Mouse (Mus musculus) midbrain, postnatal 0 days (tissue): ENCODE results near the gene Ccl6. TPM values are rescaled to one million over a fixed set of nuclear protein-coding genes. Genes with fewer than 3 reads are reported as not detected.

ENCODE experiments used
- ATAC-seq: fragments of 200-750 bp; cut with Nextera tagmentation; 2 replicates; pipeline ENCODE4 v1.8.0; 2017; ENCODE audit warnings: moderate number of reproducible peaks, mild to moderate bottlenecking, moderate TSS enrichment, moderate library complexity; ENCODE audit not compliant: low FRiP score
- DNase-seq: peaks from one replicate; pipeline ENCODE4 v3.0.0-alpha.2; 2015; ENCODE audit warnings: low spot score
- H3K27ac ChIP-seq: fragments of 300-500 bp; sonication (generic); 2 replicates; pipeline ENCODE4 v1.5.1; 2014; ENCODE audit warnings: low read depth, mild to moderate bottlenecking, low read length, mixed read lengths
- H3K27me3 ChIP-seq: fragments of 300-500 bp; sonication (generic); 2 replicates; pipeline ENCODE4 v1.6.1; 2014; ENCODE audit warnings: low read length, control low read depth, mixed read lengths; ENCODE audit not compliant: insufficient read depth
- H3K36me3 ChIP-seq: fragments of 300-500 bp; sonication (generic); 2 replicates; pipeline ENCODE4 v1.6.1; 2014; ENCODE audit warnings: low read length, control low read depth, mixed read lengths; ENCODE audit not compliant: insufficient read depth
- H3K4me1 ChIP-seq: fragments of 300-500 bp; sonication (generic); 2 replicates; pipeline ENCODE4 v1.6.1; 2014; ENCODE audit warnings: mild to moderate bottlenecking, control low read depth, antibody characterized with exemption, low read length, mixed read lengths; ENCODE audit not compliant: insufficient read depth
- H3K4me2 ChIP-seq: fragments of 300-500 bp; sonication (generic); 2 replicates; pipeline ENCODE4 v1.6.1; 2014; ENCODE audit warnings: low read depth, mild to moderate bottlenecking, low read length, mixed read lengths; ENCODE audit not compliant: poor library complexity, severe bottlenecking
- H3K4me3 ChIP-seq: fragments of 300-500 bp; sonication (generic); 2 replicates; pipeline ENCODE4 v1.5.1; 2014; ENCODE audit warnings: low read depth, mild to moderate bottlenecking, low read length, moderate library complexity
- H3K9ac ChIP-seq: fragments of 300-500 bp; sonication (generic); replicated peaks from 2 replicates; pipeline ENCODE4 v1.6.1; 2014; ENCODE audit warnings: mild to moderate bottlenecking, low read length, moderate library complexity, mixed read lengths; ENCODE audit not compliant: poor library complexity, severe bottlenecking
- H3K9me3 ChIP-seq: fragments of 300-500 bp; sonication (generic); 2 replicates; pipeline ENCODE4 v1.6.1; 2016; ENCODE audit warnings: low read length, control low read depth
- CTCF ChIP-seq: IDR thresholded peaks from 2 replicates; pipeline ENCODE4 v1.5.1; 2016; ENCODE audit warnings: antibody characterized with exemption, mild to moderate bottlenecking
- WGBS: fragments of 180-500 bp; shearing (Covaris S2); extraction: QIAGEN DNeasy Blood & Tissue Kit; methylation state at CpG from one replicate; pipeline ENCODE4 v1.1.7; 2014; 5-methylcytosine and 5-hydroxymethylcytosine counted together
- polyA plus RNA-seq: library from polyadenylated mRNA; unstranded; fragments of >200 nt; fragmentation: Nextera tagmentation; extraction: Ambion mirVana; gene quantifications from 2 replicates; pipeline ENCODE4 v1.2.1, GENCODE M21; 2015
- total RNA-seq: library from RNA; depleted of rRNA; stranded (reverse); fragments of >200 nt; gene quantifications from 2 replicates; pipeline ENCODE4 v1.2.3, GENCODE M21; 2014

Gene Ccl6
- total and polyA plus RNA-seq, 2 experiments from 2014 or later: 1.8 to 3.6 TPM

DNA sequence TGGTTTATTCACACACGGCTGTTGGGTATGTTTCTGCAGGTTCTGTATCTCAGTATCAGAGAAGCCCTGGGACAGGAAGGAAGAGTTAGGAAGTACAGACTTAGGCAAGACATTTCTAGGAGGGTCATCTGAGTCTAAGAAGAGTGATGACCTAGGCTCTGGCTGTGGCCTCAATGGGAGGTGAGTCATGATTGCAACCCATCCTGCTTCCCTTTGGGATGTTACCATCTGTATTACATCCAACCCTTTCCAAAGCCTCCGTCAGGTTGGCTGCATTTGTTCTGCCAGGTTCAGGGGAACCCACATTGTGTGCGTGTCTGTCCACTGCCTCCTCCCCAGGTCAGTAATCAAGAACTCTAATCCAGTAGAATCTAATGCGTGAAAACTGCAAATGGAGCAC, 11.8 kb upstream of the Ccl6 start:
- Histone ChIP-seq H3K27ac (no peak overlapping the region), H3K4me2 (no peak overlapping the region), H3K9ac (no peak overlapping the region), H3K4me3 (no peak overlapping the region), H3K36me3 (no peaks in the 10 kb centered on the region), H3K4me1 (no peaks in the 10 kb centered on the region), H3K9me3 (no peaks in the 10 kb centered on the region), H3K27me3 (no peaks in the 10 kb centered on the region)
- 91% methylated on average over 4 of the region's 4 CpGs for WGBS
- DNase-seq (no peak), ATAC-seq (no peak)
- TF ChIP-seq CTCF: no peak

DNA sequence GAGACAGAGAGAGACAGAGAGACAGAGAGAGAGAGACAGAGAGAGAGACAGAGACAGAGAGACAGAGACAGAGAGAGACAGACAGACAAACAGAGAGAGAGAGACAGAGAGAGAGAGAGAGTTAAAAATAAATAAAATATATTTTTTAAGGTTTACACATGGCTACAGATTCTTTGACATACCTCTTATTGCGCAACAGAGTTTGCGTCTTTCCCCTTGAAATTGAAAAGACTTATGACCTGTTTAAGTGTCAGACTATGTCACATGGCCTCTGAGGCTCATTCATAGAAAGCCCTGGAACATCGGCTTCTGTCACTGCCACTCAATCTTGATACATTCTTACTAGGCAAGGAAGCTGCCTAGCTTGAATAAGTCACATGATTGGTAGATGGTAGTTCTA, 10.5 kb upstream of the Ccl6 start:
- Histone ChIP-seq H3K27me3 (no peaks in the 10 kb centered on the region), H3K36me3 (no peaks in the 10 kb centered on the region), H3K4me2 (no peak overlapping the region), H3K4me3 (no peak overlapping the region), H3K4me1 (no peaks in the 10 kb centered on the region), H3K27ac (no peak overlapping the region), H3K9me3 (no peaks in the 10 kb centered on the region), H3K9ac (no peak overlapping the region)
- DNase-seq (no peak), ATAC-seq (no peak)
- 96% methylated on average over 3 of the region's 3 CpGs for WGBS
- no peak for TF ChIP-seq CTCF

DNA sequence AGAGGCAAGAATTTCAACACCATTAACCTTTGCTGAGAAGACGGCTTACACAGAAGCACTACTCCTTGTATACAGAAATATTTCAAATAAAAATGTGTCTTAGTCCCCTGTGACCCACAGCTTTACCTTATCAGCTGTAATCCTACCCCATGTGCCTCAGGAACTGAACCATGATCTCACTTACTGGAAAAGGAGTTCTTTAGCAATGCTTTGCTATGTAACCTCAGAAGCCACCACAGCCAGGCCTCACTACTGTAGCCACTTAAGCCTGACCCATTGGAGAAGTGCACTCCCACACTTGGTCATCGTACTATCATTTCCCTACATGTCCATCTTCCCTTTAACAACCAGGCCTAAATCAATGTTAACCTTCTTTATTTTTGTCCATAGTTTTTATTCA, 7.7 kb upstream of the Ccl6 start:
- Histone ChIP-seq H3K4me1 (no peaks in the 10 kb centered on the region), H3K36me3 (no peaks in the 10 kb centered on the region), H3K4me2 (no peak overlapping the region), H3K27me3 (no peaks in the 10 kb centered on the region), H3K4me3 (no peak overlapping the region), H3K27ac (no peak overlapping the region), H3K9me3 (no peaks in the 10 kb centered on the region), H3K9ac (no peak overlapping the region)
- TF ChIP-seq CTCF: no peak
- DNase-seq: no peak
- 93% methylated on average over 2 of the region's 2 CpGs for WGBS
- no peak for ATAC-seq

DNA sequence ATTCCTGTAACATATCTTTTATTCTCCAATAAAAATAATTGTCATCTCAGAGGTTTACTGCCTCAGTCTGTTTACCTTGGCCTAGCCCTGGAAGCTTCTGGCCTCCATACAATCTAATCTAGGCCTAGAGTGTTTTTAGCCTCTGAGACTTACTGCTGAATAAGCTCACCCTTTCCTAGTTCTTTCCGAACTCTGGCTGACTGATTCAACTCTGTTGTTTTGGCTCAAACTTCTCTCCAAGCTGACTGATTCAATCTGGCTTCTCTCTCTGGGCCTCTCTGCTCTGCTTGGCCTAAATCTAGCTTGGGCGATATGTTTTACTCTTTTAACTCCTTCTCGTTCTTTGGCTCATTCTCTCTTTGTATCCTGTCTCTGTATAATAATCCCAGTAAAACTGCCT, 6.1 kb upstream of the Ccl6 start:
- no peak for DNase-seq
- 90% methylated on average over 3 of the region's 3 CpGs for WGBS
- no peak for TF ChIP-seq CTCF
- Histone ChIP-seq H3K4me1 (no peaks in the 10 kb centered on the region), H3K9me3 (no peaks in the 10 kb centered on the region), H3K27ac (no peak overlapping the region), H3K27me3 (no peaks in the 10 kb centered on the region), H3K36me3 (no peaks in the 10 kb centered on the region), H3K9ac (no peak overlapping the region), H3K4me2 (no peak overlapping the region), H3K4me3 (no peak overlapping the region)
- no peak for ATAC-seq

DNA sequence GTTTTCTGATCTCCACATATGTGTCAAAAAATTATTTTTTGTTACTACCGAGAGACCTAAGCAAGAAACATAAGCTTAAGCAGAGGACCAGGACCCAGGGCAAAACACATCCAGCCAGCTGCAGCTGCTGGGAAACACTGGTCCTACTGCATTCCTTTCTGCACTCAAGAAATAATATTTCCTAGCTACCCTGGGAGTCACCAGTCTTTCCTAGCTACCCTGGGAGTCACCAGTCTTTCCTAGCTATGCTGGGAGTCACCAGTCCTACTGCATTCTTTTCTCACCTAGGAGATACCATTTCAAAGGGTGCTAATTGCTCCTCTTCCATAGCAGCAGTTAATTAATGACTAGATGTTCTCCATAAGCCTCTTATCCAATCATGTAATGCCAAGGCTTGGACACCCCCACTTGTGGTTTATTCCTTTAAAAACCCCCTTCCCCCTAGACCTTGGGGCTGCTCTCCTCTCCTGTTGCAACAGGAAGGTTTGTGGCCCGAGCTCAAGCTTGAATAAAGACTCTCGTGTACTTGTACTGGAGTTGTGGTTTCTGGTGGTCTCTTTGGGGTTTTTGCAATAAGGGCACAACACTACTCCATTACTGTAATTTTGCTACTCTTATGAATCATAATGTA, 5.4 kb upstream of the Ccl6 start:
- Histone ChIP-seq H3K4me1 (no peaks in the 10 kb centered on the region), H3K4me3 (no peak overlapping the region), H3K9ac (no peak overlapping the region), H3K36me3 (no peaks in the 10 kb centered on the region), H3K27me3 (no peaks in the 10 kb centered on the region), H3K27ac (no peak overlapping the region), H3K9me3 (no peaks in the 10 kb centered on the region), H3K4me2 (no peak overlapping the region)
- TF ChIP-seq CTCF: no peak
- DNase-seq (no peak), ATAC-seq (no peak)
- WGBS: 91% methylated on average over 3 of the region's 3 CpGs

DNA sequence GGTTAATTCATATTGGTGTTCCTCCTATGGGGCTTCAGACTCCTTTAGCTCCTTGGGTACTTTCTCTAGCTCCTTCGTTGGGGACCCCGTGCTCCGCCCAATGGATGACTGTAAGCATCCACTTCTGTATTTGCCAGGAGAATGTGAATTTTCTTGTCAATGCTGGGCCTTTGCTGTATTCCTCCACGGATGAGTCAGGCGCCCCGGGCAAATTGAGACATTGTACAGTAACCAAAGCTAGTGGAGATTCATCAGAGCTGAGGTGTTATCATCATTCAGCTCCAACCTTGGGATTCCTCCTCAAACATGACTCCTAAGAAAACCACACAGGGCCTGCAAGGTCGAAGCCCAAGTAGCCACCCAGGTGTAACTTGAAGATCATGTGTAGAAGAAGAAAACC, 4.9 kb upstream of the Ccl6 start:
- DNase-seq (no peak), ATAC-seq (no peak)
- Histone ChIP-seq H3K4me3 (no peak overlapping the region), H3K4me2 (no peak overlapping the region), H3K27me3 (no peaks in the 10 kb centered on the region), H3K36me3 (no peaks in the 10 kb centered on the region), H3K4me1 (no peaks in the 10 kb centered on the region), H3K9me3 (no peaks in the 10 kb centered on the region), H3K27ac (no peak overlapping the region), H3K9ac (no peak overlapping the region)
- WGBS: 95% methylated on average over 7 of the region's 7 CpGs
- no peak for TF ChIP-seq CTCF
